Mouse (Mus musculus): ENCODE data around the gene Kbtbd4. TPM values are rescaled to one million over a fixed set of nuclear protein-coding genes. Genes with fewer than 3 reads are reported as not detected.
A peak's percentile ranks its signal among the peaks of the same experiment; 100 is the strongest.

Gene Kbtbd4
- polyA plus RNA-seq, 1 experiment from 2014 or later = 55.2 TPM

- no peak overlapping the region for H3K4me2 ChIP-seq (ENCODE audit: low read length)
- H3K9ac ChIP-seq (replicated peaks; ENCODE audit: low read length) = no peak overlapping the region
- no peak for DNase-seq
- no peaks in the 10 kb centered on the region for H3K27me3 ChIP-seq (ENCODE audit: control insufficient read depth, insufficient read depth, low read length)
- H3K27ac ChIP-seq (replicated peaks; ENCODE audit: low read depth, low read length) = no peak overlapping the region
- no peak for ATAC-seq (ENCODE audit: low FRiP score, low TSS enrichment)
- H3K4me1 ChIP-seq (ENCODE audit: control insufficient read depth, insufficient read depth, low read length) = no peaks in the 10 kb centered on the region
- no peak overlapping the region for H3K4me3 ChIP-seq (replicated peaks; ENCODE audit: low read depth, low read length)
- WGBS = 86% methylated on average over 8 of the region's 8 CpGs
- H3K36me3 ChIP-seq (ENCODE audit: control insufficient read depth, insufficient read depth, low read length) = no peaks in the 10 kb centered on the region
- no peaks in the 10 kb centered on the region for H3K9me3 ChIP-seq (ENCODE audit: control insufficient read depth, low read length)
Measured at GRCm38 (mm10) chr2:90931829-90932228, 27.3 kb downstream of the Kbtbd4 start.

GRCm38 (mm10) chr2:90932273-90932672 lies 27.7 kb downstream of the Kbtbd4 start:
- no peaks in the 10 kb centered on the region for H3K36me3 ChIP-seq (ENCODE audit: control insufficient read depth, insufficient read depth, low read length)
- ATAC-seq (ENCODE audit: low FRiP score, low TSS enrichment) = no peak
- WGBS = 74% methylated on average over 2 of the region's 2 CpGs
- H3K27ac ChIP-seq (replicated peaks; ENCODE audit: low read depth, low read length) = no peak overlapping the region
- no peaks in the 10 kb centered on the region for H3K27me3 ChIP-seq (ENCODE audit: control insufficient read depth, insufficient read depth, low read length)
- H3K9me3 ChIP-seq (ENCODE audit: control insufficient read depth, low read length) = no peaks in the 10 kb centered on the region
- no peak overlapping the region for H3K4me3 ChIP-seq (replicated peaks; ENCODE audit: low read depth, low read length)
- H3K4me1 ChIP-seq (ENCODE audit: control insufficient read depth, insufficient read depth, low read length) = no peaks in the 10 kb centered on the region
- no peak overlapping the region for H3K4me2 ChIP-seq (ENCODE audit: low read length)
- DNase-seq = no peak
- H3K9ac ChIP-seq (replicated peaks; ENCODE audit: low read length) = no peak overlapping the region

- Histone ChIP-seq H3K27ac (replicated peaks; ENCODE audit: low read depth, low read length) (no peak overlapping the region), H3K4me3 (replicated peaks; ENCODE audit: low read depth, low read length) (no peak overlapping the region), H3K27me3 (ENCODE audit: control insufficient read depth, insufficient read depth, low read length) (no peaks in the 10 kb centered on the region), H3K4me2 (ENCODE audit: low read length) (no peak overlapping the region), H3K4me1 (ENCODE audit: control insufficient read depth, insufficient read depth, low read length) (peaks cover 17% of the 10 kb centered on the region), H3K36me3 (ENCODE audit: control insufficient read depth, insufficient read depth, low read length) (no peaks in the 10 kb centered on the region), H3K9me3 (ENCODE audit: control insufficient read depth, low read length) (no peaks in the 10 kb centered on the region), H3K9ac (replicated peaks; ENCODE audit: low read length) (no peak overlapping the region)
- 75% methylated on average over 3 of the region's 3 CpGs for whole genome bisulfite sequencing
- no peak for ATAC-seq (ENCODE audit: low FRiP score, low TSS enrichment)
- DNase-seq = no peak
Measured at GRCm38 (mm10) chr2:90938362-90938761, 33.8 kb downstream of the Kbtbd4 start.

GRCm38 (mm10) chr2:90939750-90940149 lies 35.2 kb downstream of the Kbtbd4 start:
- H3K27ac ChIP-seq (replicated peaks; ENCODE audit: low read depth, low read length) = peak overlapping the region; percentile 94
- peak overlapping the region; percentile 96 for H3K9ac ChIP-seq (replicated peaks; ENCODE audit: low read length)
- peaks cover 19% of the 10 kb centered on the region for H3K4me1 ChIP-seq (ENCODE audit: control insufficient read depth, insufficient read depth, low read length)
- DNase-seq (peak; percentile 44), ATAC-seq (ENCODE audit: low FRiP score, low TSS enrichment) (peak; percentile 49)
- WGBS = 43% methylated on average over 8 of the region's 8 CpGs
- peak overlapping the region; percentile 95 for H3K4me3 ChIP-seq (replicated peaks; ENCODE audit: low read depth, low read length)
- no peaks in the 10 kb centered on the region for H3K9me3 ChIP-seq (ENCODE audit: control insufficient read depth, low read length)
- peak overlapping the region; percentile 69 for H3K4me2 ChIP-seq (ENCODE audit: low read length)
- no peaks in the 10 kb centered on the region for H3K27me3 ChIP-seq (ENCODE audit: control insufficient read depth, insufficient read depth, low read length)
- H3K36me3 ChIP-seq (ENCODE audit: control insufficient read depth, insufficient read depth, low read length) = no peaks in the 10 kb centered on the region

- WGBS = under 1% methylated on average over 96 of the region's 113 CpGs
- Histone ChIP-seq H3K4me3 (replicated peaks; ENCODE audit: low read depth, low read length) (peak within 1 kb of the TSS; percentile 95), H3K36me3 (ENCODE audit: control insufficient read depth, insufficient read depth, low read length) (no peaks in the 10 kb centered on the region), H3K9ac (replicated peaks; ENCODE audit: low read length) (peak within 1 kb of the TSS; percentile 96), H3K4me2 (ENCODE audit: low read length) (peak within 1 kb of the TSS; percentile 69), H3K9me3 (ENCODE audit: control insufficient read depth, low read length) (no peaks in the 10 kb centered on the region), H3K4me1 (ENCODE audit: control insufficient read depth, insufficient read depth, low read length) (peaks cover 19% of the 10 kb centered on the region), H3K27ac (replicated peaks; ENCODE audit: low read depth, low read length) (peak within 1 kb of the TSS; percentile 94), H3K27me3 (ENCODE audit: control insufficient read depth, insufficient read depth, low read length) (no peaks in the 10 kb centered on the region)
- DNase-seq (peak; percentile 96), ATAC-seq (ENCODE audit: low FRiP score, low TSS enrichment) (peak; percentile 96)
Measured at GRCm38 (mm10) chr2:90940233-90941229, 36.0 kb downstream of the Kbtbd4 start, which contains the start of gene Celf1. TSS of gene Celf1 (plus strand) at chr2:90940382.

- Histone ChIP-seq H3K4me1 (ENCODE audit: control insufficient read depth, insufficient read depth, low read length) (peaks cover 19% of the 10 kb centered on the region), H3K9me3 (ENCODE audit: control insufficient read depth, low read length) (no peaks in the 10 kb centered on the region), H3K9ac (replicated peaks; ENCODE audit: low read length) (0 out of 2 replicates have a peak overlapping the region, but pooled peaks have one; percentile 18), H3K4me3 (replicated peaks; ENCODE audit: low read depth, low read length) (peak overlapping the region; percentile 95), H3K27ac (replicated peaks; ENCODE audit: low read depth, low read length) (no peak overlapping the region), H3K36me3 (ENCODE audit: control insufficient read depth, insufficient read depth, low read length) (no peaks in the 10 kb centered on the region), H3K4me2 (ENCODE audit: low read length) (peak overlapping the region; percentile 69), H3K27me3 (ENCODE audit: control insufficient read depth, insufficient read depth, low read length) (no peaks in the 10 kb centered on the region)
- no peak for DNase-seq
- WGBS = 42% methylated on average over 2 of the region's 2 CpGs
- no peak for ATAC-seq (ENCODE audit: low FRiP score, low TSS enrichment)
Measured at GRCm38 (mm10) chr2:90941744-90942143, 37.2 kb downstream of the Kbtbd4 start.

- H3K27ac ChIP-seq (replicated peaks; ENCODE audit: low read depth, low read length) = no peak overlapping the region
- no peaks in the 10 kb centered on the region for H3K27me3 ChIP-seq (ENCODE audit: control insufficient read depth, insufficient read depth, low read length)
- H3K9me3 ChIP-seq (ENCODE audit: control insufficient read depth, low read length) = no peaks in the 10 kb centered on the region
- H3K4me1 ChIP-seq (ENCODE audit: control insufficient read depth, insufficient read depth, low read length) = no peaks in the 10 kb centered on the region
- H3K9ac ChIP-seq (replicated peaks; ENCODE audit: low read length) = no peak overlapping the region
- ATAC-seq (ENCODE audit: low FRiP score, low TSS enrichment) (no peak), DNase-seq (no peak)
- 78% methylated on average over 5 of the region's 5 CpGs for WGBS
- peaks cover 4% of the 10 kb centered on the region; the same call in 1 of the 2 replicates for H3K36me3 ChIP-seq (ENCODE audit: control insufficient read depth, insufficient read depth, low read length)
- H3K4me3 ChIP-seq (replicated peaks; ENCODE audit: low read depth, low read length) = no peak overlapping the region
- H3K4me2 ChIP-seq (ENCODE audit: low read length) = no peak overlapping the region
Measured at GRCm38 (mm10) chr2:90950149-90950548, 45.6 kb downstream of the Kbtbd4 start.

GRCm38 (mm10) chr2:90950582-90951194 lies 46.1 kb downstream of the Kbtbd4 start:
- no peak for DNase-seq
- H3K9ac ChIP-seq (replicated peaks; ENCODE audit: low read length) = no peak overlapping the region
- H3K4me3 ChIP-seq (replicated peaks; ENCODE audit: low read depth, low read length) = no peak overlapping the region
- no peaks in the 10 kb centered on the region for H3K27me3 ChIP-seq (ENCODE audit: control insufficient read depth, insufficient read depth, low read length)
- peaks cover 4% of the 10 kb centered on the region; the same call in 1 of the 2 replicates for H3K36me3 ChIP-seq (ENCODE audit: control insufficient read depth, insufficient read depth, low read length)
- H3K4me2 ChIP-seq (ENCODE audit: low read length) = no peak overlapping the region
- H3K27ac ChIP-seq (replicated peaks; ENCODE audit: low read depth, low read length) = no peak overlapping the region
- ATAC-seq (ENCODE audit: low FRiP score, low TSS enrichment) = peak; percentile 24; the same call in 1 of the 2 replicates
- no peaks in the 10 kb centered on the region for H3K9me3 ChIP-seq (ENCODE audit: control insufficient read depth, low read length)
- peaks cover 2% of the 10 kb centered on the region; the same call in 1 of the 2 replicates for H3K4me1 ChIP-seq (ENCODE audit: control insufficient read depth, insufficient read depth, low read length)

All from midbrain, embryonic 14.5 days (tissue).